Mouse (Mus musculus) fibroblast of lung, adult 2 months (primary cell): Measurements from ENCODE around the gene Lrrc66.

ENCODE experiments used
- DNase-seq: peaks from one replicate; pipeline ENCODE4 v3.0.0-alpha.2; 2011; ENCODE audit warnings: low read depth

The Lrrc66 gene

GRCm38 (mm10) chr5:73632291-73632690 is at the start of gene Lrrc66:
Gene Lrrc66 (minus strand): TSS chr5:73632526.
- DNase-seq = no peak

GRCm38 (mm10) chr5:73676626-73677025 is 44.3 kb upstream of the Lrrc66 start:
- peak; percentile 87 for DNase-seq

GRCm38 (mm10) chr5:73675604-73676003 is 43.3 kb upstream of the Lrrc66 start:
- no peak for DNase-seq

GRCm38 (mm10) chr5:73669386-73669785 is 37.1 kb upstream of the Lrrc66 start:
- no peak for DNase-seq

GRCm38 (mm10) chr5:73667877-73668276 is 35.6 kb upstream of the Lrrc66 start:
- DNase-seq = no peak

- DNase-seq = no peak
Measured at GRCm38 (mm10) chr5:73666695-73667094, 34.4 kb upstream of the Lrrc66 start.

GRCm38 (mm10) chr5:73651855-73652201 is 19.5 kb upstream of the Lrrc66 start:
- DNase-seq = no peak

- no peak for DNase-seq
Measured at GRCm38 (mm10) chr5:73651061-73651854, 18.9 kb upstream of the Lrrc66 start, which contains the start of gene Spata18. Gene Spata18 (plus strand): TSS chr5:73651379.

- DNase-seq = no peak
Measured at GRCm38 (mm10) chr5:73650365-73650964, 18.1 kb upstream of the Lrrc66 start.

- DNase-seq = peak; percentile 46
Measured at GRCm38 (mm10) chr5:73647261-73647900, 15.1 kb upstream of the Lrrc66 start, which contains the start of gene Sgcb. Gene Sgcb (minus strand): TSS chr5:73647790.

GRCm38 (mm10) chr5:73642091-73642490 is 9.8 kb upstream of the Lrrc66 start:
- DNase-seq = no peak

GRCm38 (mm10) chr5:73641058-73641457 is 8.7 kb upstream of the Lrrc66 start:
- no peak for DNase-seq

GRCm38 (mm10) chr5:73637337-73638107 is 5.2 kb upstream of the Lrrc66 start:
- DNase-seq = no peak

- no peak for DNase-seq
Measured at GRCm38 (mm10) chr5:73633141-73633540, 815 bp upstream of the Lrrc66 start.

GRCm38 (mm10) chr5:73631001-73631558 is 1.2 kb downstream of the Lrrc66 start:
- no peak for DNase-seq

GRCm38 (mm10) chr5:73630141-73630540 is 2.2 kb downstream of the Lrrc66 start:
- no peak for DNase-seq

- DNase-seq = no peak
Measured at GRCm38 (mm10) chr5:73627991-73628390, 4.3 kb downstream of the Lrrc66 start.

- no peak for DNase-seq
Measured at GRCm38 (mm10) chr5:73627559-73627958, 4.8 kb downstream of the Lrrc66 start.

- no peak for DNase-seq
Measured at GRCm38 (mm10) chr5:73626842-73627241, 5.5 kb downstream of the Lrrc66 start.

- DNase-seq = no peak
Measured at GRCm38 (mm10) chr5:73625505-73625904, 6.8 kb downstream of the Lrrc66 start.

GRCm38 (mm10) chr5:73618969-73619368 is 13.4 kb downstream of the Lrrc66 start:
- no peak for DNase-seq

- no peak for DNase-seq
Measured at GRCm38 (mm10) chr5:73615211-73615610, 17.1 kb downstream of the Lrrc66 start.
